Mouse (Mus musculus) ES-E14 (cell line): Measurements from ENCODE around the gene Gmpr2. TPM values are rescaled to one million over a fixed set of nuclear protein-coding genes. Genes with fewer than 3 reads are reported as not detected.

Source experiments
- DNase-seq: peaks from one replicate; pipeline ENCODE4 v3.0.0-alpha.2; 2013; ENCODE audit warnings: low read depth, low spot score
- H3K27ac ChIP-seq: 2 replicates; pipeline ENCODE4 v1.5.1; 2012; ENCODE audit warnings: low read depth, mild to moderate bottlenecking, low read length, moderate library complexity, mixed read lengths; ENCODE audit not compliant: poor library complexity, insufficient read depth, severe bottlenecking
- H3K36me3 ChIP-seq: 2 replicates; pipeline ENCODE4 v1.6.1; 2012; ENCODE audit warnings: mild to moderate bottlenecking, low read length, moderate library complexity, mixed read lengths; ENCODE audit not compliant: control insufficient read depth, poor library complexity, insufficient read depth, severe bottlenecking
- H3K4me1 ChIP-seq, 2 experiments: fragments of 150-350 bp in 1 of 2; sonication (generic) in 1 of 2; 2 replicates each; pipeline ENCODE4 v1.6.1; 2012; ENCODE audit warnings: low read length in 2 of 2, mild to moderate bottlenecking in 1 of 2, mixed read lengths in 1 of 2; ENCODE audit not compliant: control insufficient read depth in 2 of 2, insufficient read depth in 2 of 2, poor library complexity in 1 of 2
- H3K4me3 ChIP-seq, 2 experiments: fragments of 150-350 bp in 1 of 2; sonication (generic) in 1 of 2; 2 replicates each; pipeline ENCODE4 v1.5.1; 2012; ENCODE audit warnings: low read length in 2 of 2, low read depth in 1 of 2, mild to moderate bottlenecking in 1 of 2, mixed read lengths in 1 of 2; ENCODE audit not compliant: insufficient read depth in 1 of 2, poor library complexity in 1 of 2, severe bottlenecking in 1 of 2
- H3K9ac ChIP-seq: 2 replicates; pipeline ENCODE4 v1.6.1; 2012; ENCODE audit warnings: low read depth, mild to moderate bottlenecking, low read length, mixed read lengths; ENCODE audit not compliant: poor library complexity, insufficient read depth, severe bottlenecking
- H3K9me3 ChIP-seq: fragments of 150-350 bp; sonication (generic); 2 replicates; pipeline ENCODE4 v1.6.1; 2012; ENCODE audit warnings: low read depth, mild to moderate bottlenecking, low read length; ENCODE audit not compliant: control insufficient read depth, insufficient read depth
- CHD2 ChIP-seq: IDR thresholded peaks from 2 replicates; pipeline ENCODE4 v1.6.1; 2014; ENCODE audit warnings: mild to moderate bottlenecking, low read depth, low read length, inconsistent platforms
- HCFC1 ChIP-seq: IDR thresholded peaks from 2 replicates; pipeline ENCODE4 v1.6.1; 2012; ENCODE audit warnings: low read length, inconsistent platforms, borderline replicate concordance; ENCODE audit not compliant: insufficient read depth
- MAFK ChIP-seq: IDR thresholded peaks from 2 replicates; pipeline ENCODE4 v1.6.1; 2014; ENCODE audit warnings: mild to moderate bottlenecking, low read depth, low read length, inconsistent platforms; ENCODE audit not compliant: insufficient read depth
- ZC3H11A ChIP-seq: IDR thresholded peaks from 2 replicates; pipeline ENCODE4 v1.6.1; 2012; ENCODE audit warnings: low read depth, mild to moderate bottlenecking, inconsistent platforms, low read length, borderline replicate concordance
- ZNF384 ChIP-seq: IDR thresholded peaks from 2 replicates; pipeline ENCODE4 v1.6.1; 2012; ENCODE audit warnings: low read depth, low read length, inconsistent platforms
- in situ Hi-C, 2 experiments: fragments of 600-800 bp; cut with MboI; formaldehyde crosslinking; loops; one replicate each; pipeline ENCODE4 v1.15.1; 2025; ENCODE audit warnings: low sequenced_read_pairs in 2 of 2, inconsistent platforms in 1 of 2; ENCODE audit not compliant: unreplicated experiment in 2 of 2
- total RNA-seq: library from RNA; depleted of rRNA; stranded (reverse); fragments of 300-350 nt; gene quantifications from 2 replicates; pipeline ENCODE4 v1.2.3, GENCODE M21; 2012

Gene Gmpr2
- total RNA-seq, 1 experiment = 15.3 TPM

GRCm38 (mm10) chr14:55671486-55671832 lies 282 bp upstream of the Gmpr2 start:
- peaks cover 2% of the 10 kb centered on the region; the same call in 1 of the 2 replicates for H3K36me3 ChIP-seq
- TF ChIP-seq ZNF384 (no peak), ZC3H11A (no peak), HCFC1 (no peak)
- in situ Hi-C loops = no loop called here
- peak overlapping the region; percentile 93 for H3K9ac ChIP-seq
- DNase-seq = peak; percentile 21
- peaks cover 0 to 4% of the 10 kb centered on the region in 2 experiments; a peak in 1 of 4 replicates for H3K4me1 ChIP-seq
- H3K4me3 ChIP-seq = peak overlapping the region; percentile 84 to 89
- no peaks in the 10 kb centered on the region for H3K9me3 ChIP-seq
- H3K27ac ChIP-seq = peak overlapping the region; percentile 89

DNA sequence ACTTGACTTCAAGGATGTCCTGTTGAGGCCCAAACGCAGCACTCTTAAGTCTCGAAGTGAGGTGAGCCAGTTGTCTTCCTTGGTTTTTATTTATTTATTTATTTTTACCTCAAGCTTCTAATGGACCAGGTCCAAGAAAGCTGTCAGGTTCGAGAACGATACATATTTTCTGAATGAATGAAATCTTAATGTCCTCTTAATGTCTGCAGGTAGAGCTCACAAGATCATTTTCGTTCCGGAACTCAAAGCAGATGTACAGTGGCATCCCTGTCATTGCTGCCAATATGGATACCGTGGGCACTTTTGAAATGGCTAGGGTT lies 960 bp downstream of the Gmpr2 start:
- DNase-seq = no peak
- peaks cover 0 to 4% of the 10 kb centered on the region in 2 experiments; a peak in 1 of 4 replicates for H3K4me1 ChIP-seq
- H3K4me3 ChIP-seq = peak overlapping the region; percentile 84 to 89
- peak overlapping the region; percentile 36; the same call in 1 of the 2 replicates for H3K27ac ChIP-seq
- H3K9me3 ChIP-seq = no peaks in the 10 kb centered on the region
- TF ChIP-seq HCFC1 (no peak), ZC3H11A (no peak), MAFK (no peak), ZNF384 (no peak), CHD2 (no peak)
- peaks cover 7% of the 10 kb centered on the region for H3K36me3 ChIP-seq
- in situ Hi-C loops = no loop called here
- H3K9ac ChIP-seq = peak overlapping the region; percentile 62; the same call in 1 of the 2 replicates

- no peak overlapping the region for H3K4me3 ChIP-seq
- H3K9ac ChIP-seq = no peak overlapping the region
- peaks cover 24% of the 10 kb centered on the region for H3K36me3 ChIP-seq
- no peak for TF ChIP-seq MAFK
- TF ChIP-seq ZNF384 = no peak
- no peak for TF ChIP-seq HCFC1
- TF ChIP-seq CHD2 = no peak
- no peak for TF ChIP-seq ZC3H11A
- peaks cover 0 to 4% of the 10 kb centered on the region in 2 experiments; a peak in 2 of 4 replicates for H3K4me1 ChIP-seq
- no peak for DNase-seq
- H3K27ac ChIP-seq = no peak overlapping the region
- no peaks in the 10 kb centered on the region for H3K9me3 ChIP-seq
- in situ Hi-C loops = no loop called here
Observed at GRCm38 (mm10) chr14:55677615-55678014, 5.9 kb downstream of the Gmpr2 start.

GRCm38 (mm10) chr14:55681160-55682117 lies 9.7 kb downstream of the Gmpr2 start, which contains the start of gene Tinf2:
Gene Tinf2, minus strand, starts transcription at chr14:55681820.
- in situ Hi-C loops = loop anchor here in 1 of 2 experiments (5.0 kb wide), 1 partner anchor 61 kb away; no protein-coding TSS in a partner anchor

More at GRCm38 (mm10) chr14:55681160-55682117, 9.7 kb downstream of the Gmpr2 start, which contains the start of gene Tinf2:
- Histone ChIP-seq H3K36me3 (peaks cover 23% of the 10 kb centered on the region), H3K9ac (peak within 1 kb of the TSS; percentile 94), H3K9me3 (no peaks in the 10 kb centered on the region), H3K4me1 (peaks cover 0 to 2% of the 10 kb centered on the region in 2 experiments; a peak in 1 of 4 replicates), H3K4me3 (peak within 1 kb of the TSS; percentile 89 to 90), H3K27ac (peak within 1 kb of the TSS; percentile 91)
- peak; percentile 95 for DNase-seq
- TF ChIP-seq ZC3H11A = peak; percentile 92
- TF ChIP-seq CHD2 = no peak
- peak; percentile 61; the same call in 1 of the 2 replicates for TF ChIP-seq HCFC1
- TF ChIP-seq MAFK = 0 out of 2 replicates have a peak, but pooled peaks have one; percentile 12
- TF ChIP-seq ZNF384 = no peak
